In genomic region chr3:108014098-108014973, GRCm38 (mm10) we compare ENCODE assay signal across 19 mouse cellular contexts. TPM values are rescaled to one million over a fixed set of nuclear protein-coding genes. Genes with fewer than 3 reads are reported as not detected.
A peak's percentile ranks its signal among the peaks of the same experiment; 100 is the strongest.
DNase-seq lines count a peak whose midpoint lies in the region; ATAC-seq and TF ChIP-seq lines count a peak whose summit lies in the region.
"Had no signal": no experiment of that assay in that cellular context is flagged by ENCODE, and none has a peak within 500 bp of the region (broad histone marks: within the 10 kb centered on the region; RNA-seq: fewer than 3 reads in every experiment).

No protein-coding gene starts in this region.

- peak; percentile 95 for DNase-seq in heart, adult 11 months
- no peak for DNase-seq in heart, postnatal 14 days
- DNase-seq in liver, embryonic 11.5 days (ENCODE audit: low spot score): no peak
- no peak for DNase-seq in liver, embryonic 14.5 days (ENCODE audit: low read depth in 3 of 3, low spot score in 3 of 3)
- peak; percentile 36 for DNase-seq in testis, postnatal 10 days (ENCODE audit: low spot score)
- DNase-seq in right cerebral cortex, postnatal 14 days: no peak
- DNase-seq in embryo, embryonic 10.5 days (ENCODE audit: low spot score): no peak
- DNase-seq: cerebellum, adult 18-20 months; embryo, embryonic 11 days; kidney, postnatal 10 days; right cerebral cortex, postnatal 4 days had no signal

- no peak overlapping the region for H3K4me3 ChIP-seq in liver, embryonic 11.5 days (ENCODE audit: low read depth, low read length)
- H3K4me3 ChIP-seq in liver, embryonic 12.5 days: no peak overlapping the region
- no peak overlapping the region for H3K4me3 ChIP-seq in liver, embryonic 14.5 days (ENCODE audit: insufficient read depth in 1 of 2, low read depth in 2 of 2, low read length in 2 of 2)
- H3K4me3 ChIP-seq: midbrain, embryonic 13.5 days had no signal

- peaks cover 10% of the 10 kb centered on the region for H3K4me1 ChIP-seq in liver, embryonic 11.5 days (replicated peaks; ENCODE audit: control insufficient read depth, insufficient read depth, low read length)
- H3K4me1 ChIP-seq in liver, embryonic 12.5 days: peaks cover 22% of the 10 kb centered on the region
- peaks cover 0 to 16% of the 10 kb centered on the region in 2 experiments; a peak in 2 of 4 replicates for H3K4me1 ChIP-seq in liver, embryonic 14.5 days (replicated peaks; ENCODE audit: control insufficient read depth in 2 of 2, insufficient read depth in 2 of 2, low read length in 1 of 2)

- no peaks in the 10 kb centered on the region for H3K9me3 ChIP-seq in liver, embryonic 11.5 days (ENCODE audit: control insufficient read depth, low read length)
- H3K9me3 ChIP-seq in liver, embryonic 12.5 days (replicated peaks): no peaks in the 10 kb centered on the region
- no peaks in the 10 kb centered on the region for H3K9me3 ChIP-seq in liver, embryonic 14.5 days (ENCODE audit: control insufficient read depth, low read length)
- H3K9me3 ChIP-seq: G1E; midbrain, embryonic 13.5 days had no signal

- 75% methylated on average over 7 of the region's 8 CpGs for WGBS in liver, embryonic 11.5 days
- WGBS in liver, embryonic 12.5 days (ENCODE audit: insufficient replicate concordance): 65% methylated on average over 7 of the region's 8 CpGs
- WGBS in liver, embryonic 14.5 days (ENCODE audit: insufficient replicate concordance): 62% methylated on average over 7 of the region's 8 CpGs

- no peaks in the 10 kb centered on the region for H3K27me3 ChIP-seq in liver, embryonic 11.5 days (replicated peaks; ENCODE audit: control insufficient read depth, insufficient read depth, low read length)
- 0 out of 2 replicates have a peak, but pooled peaks cover 6% of the 10 kb centered on the region for H3K27me3 ChIP-seq in liver, embryonic 12.5 days (replicated peaks)
- no peaks in the 10 kb centered on the region for H3K27me3 ChIP-seq in liver, embryonic 14.5 days (ENCODE audit: control insufficient read depth, insufficient read depth, low read length)

- no peak overlapping the region for H3K9ac ChIP-seq in liver, embryonic 11.5 days (ENCODE audit: low read depth, low read length)
- no peak overlapping the region for H3K9ac ChIP-seq in liver, embryonic 12.5 days
- H3K9ac ChIP-seq in liver, embryonic 14.5 days (replicated peaks): no peak overlapping the region
- H3K9ac ChIP-seq: midbrain, embryonic 13.5 days had no signal

- no peaks in the 10 kb centered on the region for H3K36me3 ChIP-seq in liver, embryonic 11.5 days (ENCODE audit: control insufficient read depth, insufficient read depth, low read length)
- no peaks in the 10 kb centered on the region for H3K36me3 ChIP-seq in liver, embryonic 12.5 days
- H3K36me3 ChIP-seq in liver, embryonic 14.5 days (replicated peaks; ENCODE audit: control insufficient read depth, insufficient read depth, low read depth): no peaks in the 10 kb centered on the region
- H3K36me3 ChIP-seq: G1E; midbrain, embryonic 13.5 days had no signal

- no peak for ATAC-seq in liver, embryonic 11.5 days (replicated peaks; ENCODE audit: low FRiP score)
- no peak for ATAC-seq in liver, embryonic 12.5 days
- ATAC-seq in liver, embryonic 14.5 days (ENCODE audit: insufficient read depth): no peak
- ATAC-seq: inflammation-experienced regulatory T-cells, adult 6 months; midbrain, embryonic 13.5 days had no signal

- no peak overlapping the region for H3K27ac ChIP-seq in liver, embryonic 11.5 days (ENCODE audit: low read depth, low read length)
- no peak overlapping the region for H3K27ac ChIP-seq in liver, embryonic 12.5 days
- no peak overlapping the region for H3K27ac ChIP-seq in liver, embryonic 14.5 days
- H3K27ac ChIP-seq: midbrain, embryonic 13.5 days had no signal

- TF ChIP-seq CTCF in liver, embryonic 14.5 days (IDR thresholded peaks at IDR 0.05; ENCODE audit: low read depth): no peak

- H3K4me2 ChIP-seq in liver, embryonic 11.5 days: peak overlapping the region; percentile 29
- no peak overlapping the region for H3K4me2 ChIP-seq in liver, embryonic 12.5 days
- peak overlapping the region; percentile 42 for H3K4me2 ChIP-seq in liver, embryonic 14.5 days (ENCODE audit: low read depth)
- H3K4me2 ChIP-seq: midbrain, embryonic 13.5 days had no signal

- intact Hi-C loops in heart, postnatal 14 days (cut with DNase I): no loop called here

- TF ChIP-seq EP300 in liver, embryonic 14.5 days (IDR thresholded peaks at IDR 0.05; ENCODE audit: low read depth): no peak

RNA-seq across cellular contexts. Expression of gene Gstm1, which starts 3.4 kb away (rescaled TPM):
- 100 to 1,000 TPM in 1 of 2 experiments, 10 to 100 TPM in 1; 94.2 to 113 TPM for total RNA-seq in heart, postnatal 14 days (2021)
- polyA plus RNA-seq in liver, embryonic 11.5 days (2014; fragmentation: Nextera tagmentation; extraction: Ambion mirVana): 244 and 267 TPM in 2 replicates
- 228 and 237 TPM in 2 replicates for polyA plus RNA-seq in liver, embryonic 12.5 days (2016; fragmentation: Nextera tagmentation; extraction: Ambion mirVana)
- polyA plus RNA-seq in liver, embryonic 14.5 days (2012; rRNA removed): 124 and 152 TPM in 2 replicates
- 275 and 312 TPM in 2 replicates for polyA plus RNA-seq in liver, embryonic 14.5 days (2014; fragmentation: Nextera tagmentation; extraction: Ambion mirVana)
- total RNA-seq: G1E had no signal

RNA-seq across cellular contexts. Expression of gene Gstm2, which starts 28.1 kb away (rescaled TPM):
- 10 to 100 TPM; 53.0 to 70.5 TPM for total RNA-seq in heart, postnatal 14 days (2021)
- 16.7 and 18.2 TPM in 2 replicates for polyA plus RNA-seq in liver, embryonic 11.5 days (2014; fragmentation: Nextera tagmentation; extraction: Ambion mirVana)
- polyA plus RNA-seq in liver, embryonic 12.5 days (2016; fragmentation: Nextera tagmentation; extraction: Ambion mirVana): 7.6 and 7.8 TPM in 2 replicates
- polyA plus RNA-seq in liver, embryonic 14.5 days (2012; rRNA removed): 3.4 and 3.9 TPM in 2 replicates
- polyA plus RNA-seq in liver, embryonic 14.5 days (2014; fragmentation: Nextera tagmentation; extraction: Ambion mirVana): 4.4 and 4.8 TPM in 2 replicates
- total RNA-seq: G1E had no signal
- polyA plus RNA-seq: G1E; inflammation-experienced regulatory T-cells, adult 6 months had no signal

RNA-seq across cellular contexts. Expression of gene Gstm4, which starts 30.4 kb away (rescaled TPM):
- 10 to 100 TPM in 1 of 2 experiments, 1 to 10 TPM in 1; 9.2 to 10.1 TPM for total RNA-seq in heart, postnatal 14 days (2021)
- polyA plus RNA-seq in liver, embryonic 11.5 days (2014; fragmentation: Nextera tagmentation; extraction: Ambion mirVana): 21.2 and 22.8 TPM in 2 replicates
- polyA plus RNA-seq in liver, embryonic 12.5 days (2016; fragmentation: Nextera tagmentation; extraction: Ambion mirVana): 16.2 and 16.6 TPM in 2 replicates
- 11.7 and 11.9 TPM in 2 replicates for polyA plus RNA-seq in liver, embryonic 14.5 days (2012; rRNA removed)
- polyA plus RNA-seq in liver, embryonic 14.5 days (2014; fragmentation: Nextera tagmentation; extraction: Ambion mirVana): 17.3 and 17.7 TPM in 2 replicates
- total RNA-seq: G1E had no signal
- polyA plus RNA-seq: G1E had no signal

RNA-seq across cellular contexts. Expression of gene Gstm3, which starts 45.3 kb away (rescaled TPM):
- not detected for total RNA-seq in heart, postnatal 14 days (2021)
- polyA plus RNA-seq in liver, embryonic 11.5 days (2014; fragmentation: Nextera tagmentation; extraction: Ambion mirVana): 7.5 and 7.7 TPM in 2 replicates
- 7.9 and 10.0 TPM in 2 replicates for polyA plus RNA-seq in liver, embryonic 12.5 days (2016; fragmentation: Nextera tagmentation; extraction: Ambion mirVana)
- polyA plus RNA-seq in liver, embryonic 14.5 days (2012; rRNA removed): 4.1 and 4.6 TPM in 2 replicates
- polyA plus RNA-seq in liver, embryonic 14.5 days (2014; fragmentation: Nextera tagmentation; extraction: Ambion mirVana): 11.3 and 11.7 TPM in 2 replicates
- total RNA-seq: G1E; gastrocnemius, postnatal 36 days; heart, postnatal 36 days; layer of hippocampus, postnatal 25 days had no signal
- polyA plus RNA-seq: G1E; inflammation-experienced regulatory T-cells, adult 6 months; limb, embryonic 11.5 days; midbrain, embryonic 13.5 days had no signal

Comparison
In these comparisons a context has a peak if more than half of its experiments do, and no peak if none do; other contexts are left out.
1. DNase-seq: peak in heart, adult 11 months (single experiment) and testis, postnatal 10 days (single experiment); none in heart, postnatal 14 days (0 of 2), liver, embryonic 11.5 days (single experiment), liver, embryonic 14.5 days (0 of 3), right cerebral cortex, postnatal 14 days (single experiment) and embryo, embryonic 10.5 days (single experiment).